Mouse (Mus musculus) bone marrow macrophage, adult 2 months (primary cell): ENCODE data around the gene Slc9a3r1.

Source experiments
- CTCF ChIP-seq: IDR thresholded peaks from 2 replicates; pipeline ENCODE4 v1.5.1; 2012; ENCODE audit warnings: low read depth, mild to moderate bottlenecking, low read length, moderate library complexity
- POLR2A ChIP-seq: IDR thresholded peaks from 2 replicates; pipeline ENCODE4 v1.6.1; 2012; ENCODE audit warnings: mild to moderate bottlenecking, low read depth, low read length, borderline replicate concordance

GRCm38 (mm10) chr11:115195933-115196332, 32.8 kb downstream of the Slc9a3r1 start:
- TF ChIP-seq CTCF (no peak), POLR2A (no peak)
